Mouse (Mus musculus) embryo, embryonic 10 days (tissue): ENCODE data around the gene Mapk3.

Experiments
- DNase-seq: peaks from one replicate; pipeline ENCODE4 v3.0.0-alpha.2; 2015; ENCODE audit warnings: low spot score

The Mapk3 gene

GRCm38 (mm10) chr7:126782693-126783092 is 23.3 kb downstream of the Mapk3 start:
- DNase-seq = no peak

GRCm38 (mm10) chr7:126784469-126784868 is 25.1 kb downstream of the Mapk3 start:
- DNase-seq = no peak

- no peak for DNase-seq
Measured at GRCm38 (mm10) chr7:126785056-126785455, 25.7 kb downstream of the Mapk3 start.

- DNase-seq = no peak
Measured at GRCm38 (mm10) chr7:126786142-126786541, 26.7 kb downstream of the Mapk3 start.

- DNase-seq = no peak
Measured at GRCm38 (mm10) chr7:126789141-126789540, 29.7 kb downstream of the Mapk3 start.

- DNase-seq = peak; percentile 100
Measured at GRCm38 (mm10) chr7:126791851-126792720, 32.7 kb downstream of the Mapk3 start, which contains the start of gene Ppp4c. Gene Ppp4c (minus strand): TSS chr7:126792496.

GRCm38 (mm10) chr7:126792721-126793443 is 33.5 kb downstream of the Mapk3 start:
- no peak for DNase-seq

- DNase-seq = no peak
Measured at GRCm38 (mm10) chr7:126793456-126794270, 34.3 kb downstream of the Mapk3 start.

GRCm38 (mm10) chr7:126794271-126794605 is 34.8 kb downstream of the Mapk3 start:
- DNase-seq = no peak

GRCm38 (mm10) chr7:126795387-126796317 is 36.3 kb downstream of the Mapk3 start:
- DNase-seq = peak; percentile 45

GRCm38 (mm10) chr7:126796350-126796932 is 37.0 kb downstream of the Mapk3 start:
- DNase-seq = peak; percentile 52

- DNase-seq = peak; percentile 27
Measured at GRCm38 (mm10) chr7:126797411-126798126, 38.2 kb downstream of the Mapk3 start, which contains the start of gene Fam57b. Gene Fam57b (plus strand): TSS chr7:126797668.

- DNase-seq = peak; percentile 18
Measured at GRCm38 (mm10) chr7:126798127-126799049, 39.0 kb downstream of the Mapk3 start.

GRCm38 (mm10) chr7:126799050-126799467 is 39.7 kb downstream of the Mapk3 start:
- peak; percentile 99 for DNase-seq

GRCm38 (mm10) chr7:126799468-126800268 is 40.3 kb downstream of the Mapk3 start:
- no peak for DNase-seq

- no peak for DNase-seq
Measured at GRCm38 (mm10) chr7:126800269-126801056, 41.1 kb downstream of the Mapk3 start.

GRCm38 (mm10) chr7:126801057-126801422 is 41.6 kb downstream of the Mapk3 start:
- DNase-seq = no peak
